Mouse (Mus musculus) neural tube, embryonic 11.5 days (tissue): Measurements from ENCODE around the gene Retreg3. TPM values are rescaled to one million over a fixed set of nuclear protein-coding genes. Genes with fewer than 3 reads are reported as not detected.

Experiments used
- ATAC-seq: fragments of 200-750 bp; cut with Nextera tagmentation; 2 replicates; pipeline ENCODE4 v1.8.0; 2017; ENCODE audit warnings: moderate number of reproducible peaks, mild to moderate bottlenecking, moderate TSS enrichment, moderate library complexity; ENCODE audit not compliant: insufficient read depth, low FRiP score, low TSS enrichment
- DNase-seq: peaks from one replicate; pipeline ENCODE4 v3.0.0-alpha.2; 2015; ENCODE audit warnings: low spot score
- H3K27ac ChIP-seq: fragments of 300-500 bp; sonication (generic); 2 replicates; pipeline ENCODE4 v1.5.1; 2014; ENCODE audit warnings: low read depth, mild to moderate bottlenecking, low read length
- H3K27me3 ChIP-seq: fragments of 300-500 bp; sonication (generic); 2 replicates; pipeline ENCODE4 v1.6.1; 2014; ENCODE audit warnings: mild to moderate bottlenecking, low read length, mixed read lengths; ENCODE audit not compliant: control insufficient read depth, insufficient read depth
- H3K36me3 ChIP-seq: fragments of 300-500 bp; sonication (generic); 2 replicates; pipeline ENCODE4 v1.6.1; 2014; ENCODE audit warnings: mild to moderate bottlenecking, low read length, moderate library complexity, mixed read lengths; ENCODE audit not compliant: control insufficient read depth, insufficient read depth
- H3K4me1 ChIP-seq: fragments of 300-500 bp; sonication (generic); 2 replicates; pipeline ENCODE4 v1.6.1; 2014; ENCODE audit warnings: low read length, mixed read lengths; ENCODE audit not compliant: control insufficient read depth, insufficient read depth
- H3K4me2 ChIP-seq: fragments of 300-500 bp; sonication (generic); 2 replicates; pipeline ENCODE4 v1.6.1; 2014; ENCODE audit warnings: low read depth, mild to moderate bottlenecking, moderate library complexity
- H3K4me3 ChIP-seq: fragments of 300-500 bp; sonication (generic); 2 replicates; pipeline ENCODE4 v1.5.1; 2014; ENCODE audit warnings: low read depth, low read length
- H3K9ac ChIP-seq: fragments of 300-500 bp; sonication (generic); 2 replicates; pipeline ENCODE4 v1.6.1; 2014; ENCODE audit warnings: mild to moderate bottlenecking, low read length
- H3K9me3 ChIP-seq: fragments of 300-500 bp; sonication (generic); 2 replicates; pipeline ENCODE4 v1.6.1; 2016; ENCODE audit warnings: low read length; ENCODE audit not compliant: control insufficient read depth
- WGBS: fragments of 180-500 bp; shearing (Covaris S2); extraction: QIAGEN DNeasy Blood & Tissue Kit; methylation state at CpG from one replicate; pipeline ENCODE4 v1.1.7; 2014; 5-methylcytosine and 5-hydroxymethylcytosine counted together
- polyA plus RNA-seq: library from polyadenylated mRNA; unstranded; fragments of >200 nt; fragmentation: Nextera tagmentation; extraction: Ambion mirVana; gene quantifications from 2 replicates; pipeline ENCODE4 v1.2.1, GENCODE M21; 2014

Retreg3 gene
- polyA plus RNA-seq, 1 experiment from 2014 or later = 14.4 TPM

DNA sequence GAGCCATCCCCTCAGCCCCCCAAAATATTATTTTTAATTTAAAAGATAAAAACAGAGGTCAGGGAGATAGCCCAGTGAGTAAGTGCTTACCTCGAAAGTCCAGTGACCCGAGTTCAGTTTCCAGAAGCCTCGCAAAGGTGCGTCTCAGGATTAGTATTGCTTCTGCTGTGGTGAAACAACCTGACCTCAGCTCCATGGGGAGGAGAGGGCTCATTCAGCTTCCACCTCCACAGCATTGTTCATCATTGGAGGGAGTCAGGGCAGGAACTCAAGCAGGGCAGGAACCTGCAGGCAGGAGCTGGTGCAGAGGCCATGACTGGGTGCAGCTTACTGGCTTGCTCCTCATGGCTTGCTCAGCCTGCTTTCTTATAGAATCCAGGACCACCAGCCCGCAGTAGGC, 58.6 kb downstream of the Retreg3 start:
- no peak overlapping the region for H3K9ac ChIP-seq
- no peaks in the 10 kb centered on the region for H3K27me3 ChIP-seq
- DNase-seq (no peak), ATAC-seq (no peak)
- H3K4me2 ChIP-seq = no peak overlapping the region
- 90% methylated on average over 5 of the region's 5 CpGs for WGBS
- peaks cover 2% of the 10 kb centered on the region for H3K36me3 ChIP-seq
- H3K9me3 ChIP-seq = no peaks in the 10 kb centered on the region
- H3K27ac ChIP-seq = no peak overlapping the region
- peaks cover 8% of the 10 kb centered on the region for H3K4me1 ChIP-seq
- no peak overlapping the region for H3K4me3 ChIP-seq

DNA sequence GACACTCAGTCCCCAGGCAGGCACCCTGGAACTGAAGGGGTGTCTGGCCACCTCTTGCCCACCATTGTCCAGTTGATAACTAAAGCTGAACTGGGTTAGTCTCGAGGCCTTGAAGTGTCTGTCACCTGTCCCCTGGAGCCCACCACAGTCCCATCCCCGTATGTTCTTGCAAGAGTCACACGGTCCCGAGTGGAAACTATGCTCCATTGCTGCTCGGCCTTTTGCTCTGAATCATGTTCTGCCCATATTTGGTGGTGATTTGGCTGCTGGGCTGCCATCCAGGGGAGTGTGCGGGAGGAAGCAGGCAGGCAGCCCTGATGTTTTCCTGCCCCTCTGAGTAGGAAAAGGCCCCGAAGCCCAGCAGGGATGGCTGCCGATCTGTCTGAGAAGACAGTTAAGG, 59.6 kb downstream of the Retreg3 start:
- Histone ChIP-seq H3K27me3 (no peaks in the 10 kb centered on the region), H3K4me3 (no peak overlapping the region), H3K9me3 (no peaks in the 10 kb centered on the region), H3K27ac (no peak overlapping the region), H3K9ac (no peak overlapping the region), H3K4me2 (no peak overlapping the region), H3K36me3 (peaks cover 2% of the 10 kb centered on the region), H3K4me1 (peaks cover 8% of the 10 kb centered on the region)
- WGBS = 75% methylated on average over 8 of the region's 8 CpGs
- ATAC-seq = no peak
- no peak for DNase-seq

DNA sequence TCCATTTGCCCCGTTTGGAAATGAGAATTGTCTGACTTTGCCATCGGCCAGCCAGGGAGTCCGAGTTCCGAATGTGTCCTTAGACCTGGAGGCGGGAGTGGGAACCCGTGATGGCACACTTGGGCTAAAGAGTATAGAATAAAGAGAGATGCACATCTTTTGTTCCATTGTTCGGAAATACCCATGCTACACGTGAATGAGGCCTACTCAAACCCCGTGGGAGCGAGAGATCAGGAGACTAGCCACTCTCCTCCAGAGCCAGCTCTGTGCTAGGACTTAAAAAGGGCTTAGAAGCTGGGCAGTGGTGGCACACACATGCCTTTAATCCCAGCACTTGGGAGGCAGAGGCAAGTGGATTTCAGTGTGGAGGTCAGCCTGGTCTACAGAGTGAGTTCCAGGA, 60.2 kb downstream of the Retreg3 start:
- H3K27ac ChIP-seq = no peak overlapping the region
- no peak overlapping the region for H3K4me3 ChIP-seq
- no peak overlapping the region for H3K4me2 ChIP-seq
- no peaks in the 10 kb centered on the region for H3K9me3 ChIP-seq
- no peaks in the 10 kb centered on the region for H3K27me3 ChIP-seq
- peaks cover 2% of the 10 kb centered on the region for H3K36me3 ChIP-seq
- 83% methylated on average over 10 of the region's 10 CpGs for WGBS
- ATAC-seq = no peak
- H3K4me1 ChIP-seq = peaks cover 8% of the 10 kb centered on the region
- H3K9ac ChIP-seq = no peak overlapping the region
- no peak for DNase-seq

DNA sequence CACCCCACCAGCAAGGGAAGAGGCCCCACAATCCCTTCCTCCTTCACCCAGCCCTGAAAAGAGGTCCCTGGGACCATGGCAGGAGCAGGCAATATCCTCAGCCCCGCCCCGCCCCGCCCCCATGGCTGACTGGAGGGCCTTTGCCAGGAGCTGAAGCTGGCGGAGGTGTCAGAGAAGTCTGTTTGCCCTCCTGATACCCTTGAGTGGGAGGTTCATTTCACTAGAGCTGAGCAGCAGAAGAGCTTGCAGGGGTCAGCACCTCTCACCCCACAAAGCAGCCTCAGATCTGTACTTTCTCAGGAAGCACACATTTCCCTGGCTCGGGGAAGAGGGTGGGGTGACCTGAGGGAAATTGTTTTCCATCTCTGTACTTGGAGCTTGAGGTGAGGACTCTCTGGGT, 61.0 kb downstream of the Retreg3 start:
- Histone ChIP-seq H3K9me3 (no peaks in the 10 kb centered on the region), H3K4me2 (no peak overlapping the region), H3K36me3 (peaks cover 2% of the 10 kb centered on the region), H3K4me3 (no peak overlapping the region), H3K27me3 (no peaks in the 10 kb centered on the region), H3K27ac (no peak overlapping the region), H3K4me1 (peaks cover 8% of the 10 kb centered on the region), H3K9ac (no peak overlapping the region)
- ATAC-seq (no peak), DNase-seq (no peak)
- 73% methylated on average over 5 of the region's 5 CpGs for WGBS

DNA sequence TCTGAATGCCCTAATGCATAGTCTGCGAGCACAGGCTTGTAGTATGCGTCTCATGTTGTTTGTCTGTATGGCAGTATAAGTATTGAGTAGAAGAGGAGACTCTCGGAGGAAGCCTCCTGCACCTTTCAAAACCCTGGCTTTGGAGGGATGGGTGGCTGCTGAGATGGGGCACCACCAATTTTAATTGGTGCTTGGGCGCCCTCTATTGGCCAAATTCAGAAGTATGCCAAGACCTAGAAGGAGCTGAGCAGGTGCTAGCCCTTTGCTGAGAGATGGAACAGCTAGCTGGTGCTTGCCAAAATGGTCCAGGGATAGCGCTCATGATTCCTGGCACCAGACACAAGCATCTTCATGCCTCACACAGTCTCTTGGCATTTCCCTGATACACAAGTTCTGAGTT, 61.8 kb downstream of the Retreg3 start:
- no peak overlapping the region for H3K4me2 ChIP-seq
- 45% methylated on average over 5 of the region's 5 CpGs for WGBS
- peaks cover 5% of the 10 kb centered on the region for H3K36me3 ChIP-seq
- no peak overlapping the region for H3K27ac ChIP-seq
- H3K9me3 ChIP-seq = no peaks in the 10 kb centered on the region
- H3K4me1 ChIP-seq = no peaks in the 10 kb centered on the region; the same call in 1 of the 2 replicates
- H3K9ac ChIP-seq = no peak overlapping the region
- peak; percentile 81 for DNase-seq
- no peak for ATAC-seq
- H3K27me3 ChIP-seq = no peaks in the 10 kb centered on the region
- H3K4me3 ChIP-seq = no peak overlapping the region

DNA sequence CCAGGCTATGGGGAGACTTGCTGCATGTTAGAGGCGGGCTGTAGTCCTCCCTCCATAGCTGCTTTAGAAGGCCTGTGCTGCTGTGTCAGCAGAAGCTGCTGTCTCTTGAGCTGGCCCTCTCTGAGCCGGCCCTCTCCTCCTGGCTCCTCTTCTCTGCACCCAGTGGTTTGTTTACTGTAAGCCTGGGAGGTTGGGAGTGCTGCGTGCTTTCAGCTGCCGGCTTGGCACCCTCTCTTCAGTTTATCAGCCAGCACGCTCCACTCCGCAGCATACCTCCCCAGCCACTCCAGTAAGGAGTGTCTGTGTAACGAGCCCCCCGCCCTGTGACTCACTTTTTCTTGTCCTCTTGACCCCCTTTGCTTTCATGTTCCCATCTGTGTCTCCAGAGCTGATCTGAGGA, 62.8 kb downstream of the Retreg3 start:
- H3K36me3 ChIP-seq = peaks cover 2% of the 10 kb centered on the region

DNA sequence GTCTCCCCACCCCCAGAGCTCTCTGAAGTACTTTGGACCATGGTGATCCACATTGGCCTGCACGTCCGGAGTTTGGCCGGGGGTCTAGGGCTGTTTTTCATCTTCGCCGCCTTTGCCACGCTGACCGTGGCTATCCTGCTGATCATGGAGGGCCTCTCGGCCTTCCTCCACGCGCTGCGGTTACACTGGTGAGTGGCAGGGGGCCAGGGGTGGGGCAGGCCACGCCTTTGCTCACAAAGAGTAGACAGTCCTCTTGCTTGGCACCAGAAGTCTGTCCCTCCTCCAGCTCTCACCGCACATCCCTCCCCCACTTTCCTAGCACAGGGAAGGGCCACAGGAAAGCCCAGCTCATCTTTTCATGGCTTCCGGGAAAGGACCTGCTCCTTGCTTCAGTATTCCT, 64.3 kb downstream of the Retreg3 start:
- no peak for ATAC-seq
- Histone ChIP-seq H3K27me3 (no peaks in the 10 kb centered on the region), H3K4me2 (no peak overlapping the region), H3K9me3 (no peaks in the 10 kb centered on the region), H3K4me1 (no peaks in the 10 kb centered on the region), H3K36me3 (peaks cover 2% of the 10 kb centered on the region), H3K9ac (no peak overlapping the region), H3K4me3 (no peak overlapping the region), H3K27ac (no peak overlapping the region)
- 86% methylated on average over 14 of the region's 14 CpGs for WGBS
- DNase-seq = no peak

More for the DNA sequence above, 62.8 kb downstream of the Retreg3 start:
- Histone ChIP-seq H3K9me3 (no peaks in the 10 kb centered on the region), H3K4me2 (no peak overlapping the region), H3K27me3 (no peaks in the 10 kb centered on the region), H3K4me1 (no peaks in the 10 kb centered on the region), H3K4me3 (no peak overlapping the region), H3K9ac (no peak overlapping the region), H3K27ac (no peak overlapping the region)
- WGBS = 61% methylated on average over 8 of the region's 8 CpGs
- DNase-seq = no peak
- ATAC-seq = no peak

DNA sequence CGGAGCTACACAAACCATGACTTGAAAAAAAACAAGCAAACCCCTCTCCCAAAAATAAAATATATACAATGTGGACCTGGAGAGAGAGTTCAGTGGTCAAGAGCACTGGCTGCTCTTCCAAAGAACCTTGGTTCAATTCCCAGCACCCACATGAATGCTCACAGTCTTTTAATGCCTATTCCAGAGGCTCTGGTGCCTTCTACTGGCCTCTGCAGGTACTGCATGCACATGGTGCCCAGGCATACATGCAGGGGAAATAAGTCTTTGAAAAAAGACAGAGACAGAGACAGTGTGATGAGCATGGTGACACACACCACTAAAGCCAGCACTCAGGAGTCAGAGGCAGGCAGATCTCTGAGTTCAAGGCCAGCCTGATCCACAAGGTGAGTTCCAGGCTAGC, 65.7 kb downstream of the Retreg3 start:
- H3K4me3 ChIP-seq = no peak overlapping the region
- WGBS = 93% methylated on average over 1 of the region's 1 CpGs

DNA sequence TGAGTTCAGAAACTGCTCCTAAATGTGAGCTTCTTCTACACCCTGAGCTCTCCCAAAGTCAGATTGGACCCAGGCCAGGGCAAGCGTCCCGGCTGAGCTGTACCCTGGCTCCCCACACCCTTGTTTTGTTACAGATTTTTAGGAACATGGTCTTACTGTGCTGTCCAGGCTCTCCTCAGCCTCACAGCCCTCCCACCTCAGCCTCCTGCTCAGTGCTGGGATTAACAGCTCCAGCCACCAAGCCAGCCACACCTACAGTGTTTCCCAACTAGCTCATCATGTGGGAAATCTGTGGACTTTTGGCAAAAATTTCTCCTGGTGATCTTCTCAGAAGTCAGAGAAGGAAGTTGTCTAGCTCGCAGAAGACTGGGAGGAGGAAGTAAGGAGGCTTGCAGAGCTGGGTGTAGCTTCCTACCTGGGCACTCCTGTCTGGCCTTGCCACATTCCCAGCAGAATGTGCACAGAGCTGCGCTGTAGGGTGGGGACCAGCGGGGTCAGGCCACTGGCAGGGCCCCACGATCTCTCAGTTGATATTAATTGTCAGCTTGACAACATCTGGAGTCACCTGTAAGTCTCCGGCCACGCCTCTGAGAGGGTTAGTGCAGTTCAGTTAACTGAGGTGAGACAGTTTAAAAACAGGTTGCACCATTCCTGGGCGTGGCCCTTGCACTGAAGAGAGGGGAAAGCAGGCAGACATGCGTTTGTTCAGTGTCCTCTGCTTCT, 66.8 kb downstream of the Retreg3 start:
- WGBS = 95% methylated on average over 10 of the region's 10 CpGs
- peaks cover 2% of the 10 kb centered on the region for H3K36me3 ChIP-seq
- ATAC-seq = no peak

More for the DNA sequence above, 65.7 kb downstream of the Retreg3 start:
- DNase-seq (no peak), ATAC-seq (no peak)
- no peaks in the 10 kb centered on the region for H3K9me3 ChIP-seq
- no peaks in the 10 kb centered on the region for H3K27me3 ChIP-seq
- peaks cover 2% of the 10 kb centered on the region for H3K36me3 ChIP-seq
- H3K4me2 ChIP-seq = no peak overlapping the region
- no peak overlapping the region for H3K27ac ChIP-seq
- no peak overlapping the region for H3K9ac ChIP-seq
- no peaks in the 10 kb centered on the region for H3K4me1 ChIP-seq

More for the DNA sequence above, 66.8 kb downstream of the Retreg3 start:
- no peaks in the 10 kb centered on the region for H3K4me1 ChIP-seq
- no peak overlapping the region for H3K4me2 ChIP-seq
- no peaks in the 10 kb centered on the region for H3K27me3 ChIP-seq
- H3K27ac ChIP-seq = no peak overlapping the region
- no peaks in the 10 kb centered on the region for H3K9me3 ChIP-seq
- H3K4me3 ChIP-seq = no peak overlapping the region
- DNase-seq = no peak
- H3K9ac ChIP-seq = no peak overlapping the region
